Mouse (Mus musculus): ENCODE data around the gene Cd209c. TPM values are rescaled to one million over a fixed set of nuclear protein-coding genes. Genes with fewer than 3 reads are reported as not detected.

Gene Cd209c
- 0.46 and 0.59 TPM in 2 replicates for polyA plus RNA-seq (2014; fragmentation: Nextera tagmentation; extraction: Ambion mirVana)

DNA sequence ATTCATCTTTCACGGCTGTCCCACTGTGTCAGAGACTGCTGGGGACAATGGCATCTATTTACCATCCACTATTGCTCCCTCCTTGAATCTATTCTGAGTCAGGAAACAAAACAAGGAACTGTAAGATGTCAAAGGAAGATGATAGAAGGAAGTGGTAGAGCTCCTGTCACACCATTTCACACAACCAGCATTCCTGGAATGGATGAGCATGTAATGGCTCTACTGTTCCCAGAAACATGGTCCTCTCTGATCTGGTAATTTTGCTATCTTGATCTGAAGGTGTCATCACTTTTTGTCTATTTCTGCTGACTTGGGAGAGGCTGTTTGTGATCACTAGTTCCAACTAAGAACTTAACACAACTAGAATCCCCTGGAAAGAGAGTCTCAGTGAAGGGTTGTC is at the start of gene Cd209c:
TSS of gene Cd209c (minus strand) at position 101 of the 400 bp plus-strand sequence.
- Histone ChIP-seq H3K27ac (replicated peaks in 1 of 2; ENCODE audit: control insufficient read depth in 1 of 2, insufficient read depth in 1 of 2, low read depth in 2 of 2, low read length in 2 of 2) (no peak within 1 kb of the TSS), H3K36me3 (ENCODE audit: control insufficient read depth, insufficient read depth, low read length) (no peaks in the 10 kb centered on the region), H3K4me2 (ENCODE audit: low read length) (no peak within 1 kb of the TSS), H3K27me3 (ENCODE audit: control insufficient read depth, insufficient read depth, low read length) (no peaks in the 10 kb centered on the region), H3K9me3 (ENCODE audit: control insufficient read depth, low read length) (0 out of 2 replicates have a peak, but pooled peaks cover 3% of the 10 kb centered on the region), H3K9ac (ENCODE audit: low read length) (no peak within 1 kb of the TSS), H3K4me3 (ENCODE audit: control insufficient read depth in 1 of 2, insufficient read depth in 1 of 2, low read depth in 1 of 2, low read length in 2 of 2) (no peak within 1 kb of the TSS), H3K4me1 (ENCODE audit: control insufficient read depth in 2 of 2, insufficient read depth in 2 of 2, low read length in 2 of 2) (no peaks in the 10 kb centered on the region)
- no peak for ATAC-seq (ENCODE audit: insufficient number of reproducible peaks, insufficient read depth, low FRiP score, low read depth)
- 73% methylated on average over 1 of the region's 1 CpGs for WGBS

DNA sequence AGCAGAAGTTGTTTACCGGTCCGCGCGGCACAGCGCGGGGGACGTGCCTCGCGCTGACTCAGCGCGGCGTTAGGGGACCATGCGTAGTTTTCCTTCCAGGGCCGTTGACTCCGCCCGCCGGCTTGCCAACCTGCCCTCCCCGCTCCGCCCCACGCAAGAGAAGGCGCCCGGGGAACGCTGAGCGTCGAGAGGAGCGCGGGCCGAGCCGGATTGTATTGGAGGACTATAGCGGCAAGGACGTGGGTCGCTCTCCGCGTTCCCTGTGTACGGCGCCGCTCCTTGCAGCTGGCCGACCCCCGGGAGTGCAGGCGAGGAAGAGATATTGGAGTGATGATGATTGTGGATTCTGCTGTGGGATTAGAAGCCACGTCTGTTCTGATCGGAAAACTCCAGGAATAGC is 39.7 kb upstream of the Cd209c start:
- peak overlapping the region; percentile 10 to 21; a peak in 3 of 4 replicates for H3K4me3 ChIP-seq (ENCODE audit: control insufficient read depth in 1 of 2, insufficient read depth in 1 of 2, low read depth in 1 of 2, low read length in 2 of 2)
- 23% methylated on average over 42 of the region's 42 CpGs for WGBS

DNA sequence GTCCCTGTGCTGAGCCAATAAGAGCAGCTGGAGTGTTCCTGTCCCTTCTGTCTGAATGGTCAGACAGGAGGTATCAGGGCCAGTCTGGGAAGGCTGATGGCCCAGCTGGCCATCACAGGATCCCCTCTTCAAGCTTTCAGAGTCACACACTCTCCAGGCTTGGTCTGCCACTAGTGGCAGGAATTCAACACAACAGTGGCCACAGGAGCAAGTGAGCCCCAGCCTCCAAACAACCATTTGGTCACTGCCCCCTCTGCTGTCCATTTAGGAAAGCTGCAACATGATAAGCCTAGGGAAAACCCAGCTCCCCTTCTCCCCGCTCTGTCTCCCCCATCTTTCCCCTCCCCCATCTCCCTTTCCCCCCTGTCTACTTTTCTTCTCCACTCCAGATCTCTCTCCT is 1.5 kb upstream of the Cd209c start:
- no peak for ATAC-seq (ENCODE audit: insufficient number of reproducible peaks, insufficient read depth, low FRiP score, low read depth)
- H3K4me2 ChIP-seq (ENCODE audit: low read length): no peak overlapping the region
- H3K36me3 ChIP-seq (ENCODE audit: control insufficient read depth, insufficient read depth, low read length): no peaks in the 10 kb centered on the region
- H3K27ac ChIP-seq (replicated peaks in 1 of 2; ENCODE audit: control insufficient read depth in 1 of 2, insufficient read depth in 1 of 2, low read depth in 2 of 2, low read length in 2 of 2): no peak overlapping the region
- H3K9ac ChIP-seq (ENCODE audit: low read length): no peak overlapping the region
- H3K9me3 ChIP-seq (ENCODE audit: control insufficient read depth, low read length): 0 out of 2 replicates have a peak, but pooled peaks cover 3% of the 10 kb centered on the region
- WGBS: 69% methylated on average over 1 of the region's 1 CpGs
- H3K27me3 ChIP-seq (ENCODE audit: control insufficient read depth, insufficient read depth, low read length): no peaks in the 10 kb centered on the region
- no peaks in the 10 kb centered on the region for H3K4me1 ChIP-seq (ENCODE audit: control insufficient read depth in 2 of 2, insufficient read depth in 2 of 2, low read length in 2 of 2)
- no peak overlapping the region for H3K4me3 ChIP-seq (ENCODE audit: control insufficient read depth in 1 of 2, insufficient read depth in 1 of 2, low read depth in 1 of 2, low read length in 2 of 2)

More for the DNA sequence above, 39.7 kb upstream of the Cd209c start:
- Histone ChIP-seq H3K4me1 (ENCODE audit: control insufficient read depth in 2 of 2, insufficient read depth in 2 of 2, low read length in 2 of 2) (no peaks in the 10 kb centered on the region), H3K27ac (replicated peaks in 1 of 2; ENCODE audit: control insufficient read depth in 1 of 2, insufficient read depth in 1 of 2, low read depth in 2 of 2, low read length in 2 of 2) (no peak overlapping the region), H3K9me3 (ENCODE audit: control insufficient read depth, low read length) (0 out of 2 replicates have a peak, but pooled peaks cover 6% of the 10 kb centered on the region), H3K4me2 (ENCODE audit: low read length) (peak overlapping the region; percentile 56), H3K9ac (ENCODE audit: low read length) (no peak overlapping the region), H3K27me3 (ENCODE audit: control insufficient read depth, insufficient read depth, low read length) (no peaks in the 10 kb centered on the region), H3K36me3 (ENCODE audit: control insufficient read depth, insufficient read depth, low read length) (no peaks in the 10 kb centered on the region)
- no peak for ATAC-seq (ENCODE audit: insufficient number of reproducible peaks, insufficient read depth, low FRiP score, low read depth)

DNA sequence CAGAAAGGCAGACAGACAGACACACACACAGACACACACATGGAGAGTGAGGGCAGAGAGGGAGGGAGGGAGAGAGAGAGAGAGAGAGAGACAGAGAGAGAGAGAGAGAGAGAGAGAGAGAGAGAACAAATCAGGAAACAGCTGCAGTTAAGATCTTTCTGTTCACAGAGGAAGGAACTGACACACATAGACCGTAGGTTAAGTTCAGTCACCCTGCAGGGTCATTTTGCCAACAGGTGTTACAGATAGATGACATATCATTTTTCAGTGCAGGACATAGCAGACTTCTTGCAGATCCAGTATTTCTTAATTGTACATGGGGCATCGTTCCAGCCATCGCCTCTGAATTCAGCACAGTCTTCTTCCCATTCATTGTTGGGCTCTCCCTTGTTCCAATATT is 14.5 kb downstream of the Cd209c start:
- 0 out of 2 replicates have a peak, but pooled peaks cover 13% of the 10 kb centered on the region for H3K9me3 ChIP-seq (ENCODE audit: control insufficient read depth, low read length)
- no peak for ATAC-seq (ENCODE audit: insufficient number of reproducible peaks, insufficient read depth, low FRiP score, low read depth)
- H3K36me3 ChIP-seq (ENCODE audit: control insufficient read depth, insufficient read depth, low read length): no peaks in the 10 kb centered on the region
- no peaks in the 10 kb centered on the region for H3K27me3 ChIP-seq (ENCODE audit: control insufficient read depth, insufficient read depth, low read length)
- H3K4me1 ChIP-seq (ENCODE audit: control insufficient read depth in 2 of 2, insufficient read depth in 2 of 2, low read length in 2 of 2): no peaks in the 10 kb centered on the region
- H3K4me2 ChIP-seq (ENCODE audit: low read length): no peak overlapping the region
- 85% methylated on average over 3 of the region's 3 CpGs for WGBS
- no peak overlapping the region for H3K27ac ChIP-seq (replicated peaks in 1 of 2; ENCODE audit: control insufficient read depth in 1 of 2, insufficient read depth in 1 of 2, low read depth in 2 of 2, low read length in 2 of 2)
- no peak overlapping the region for H3K4me3 ChIP-seq (ENCODE audit: control insufficient read depth in 1 of 2, insufficient read depth in 1 of 2, low read depth in 1 of 2, low read length in 2 of 2)
- H3K9ac ChIP-seq (ENCODE audit: low read length): no peak overlapping the region

DNA sequence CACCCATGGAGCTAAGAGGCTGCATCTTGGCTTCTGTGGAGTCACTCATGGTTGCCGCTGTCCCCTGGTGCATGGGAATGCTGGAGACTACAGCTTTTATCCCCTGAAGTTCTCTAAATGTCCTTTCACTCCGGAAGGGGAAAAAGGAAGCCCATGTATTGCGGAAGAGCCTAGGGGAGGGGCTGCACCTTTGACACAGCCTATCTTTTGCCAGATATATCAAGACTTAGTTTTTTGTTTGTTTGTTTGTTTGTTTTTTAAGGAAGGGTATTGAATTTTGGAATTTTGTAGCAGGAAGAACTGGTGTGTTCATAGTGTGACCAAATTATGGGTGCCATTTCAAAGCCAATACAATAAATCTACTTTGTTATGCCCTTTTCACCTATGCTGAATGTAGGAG is 27.8 kb downstream of the Cd209c start, which contains the start of gene Cd209b:
TSS of gene Cd209b (minus strand) at position 101 of the 400 bp plus-strand sequence.
- Histone ChIP-seq H3K27me3 (ENCODE audit: control insufficient read depth, insufficient read depth, low read length) (no peaks in the 10 kb centered on the region), H3K9ac (ENCODE audit: low read length) (no peak within 1 kb of the TSS), H3K4me1 (ENCODE audit: control insufficient read depth in 2 of 2, insufficient read depth in 2 of 2, low read length in 2 of 2) (no peaks in the 10 kb centered on the region), H3K9me3 (ENCODE audit: control insufficient read depth, low read length) (peaks cover 4% of the 10 kb centered on the region), H3K4me3 (ENCODE audit: control insufficient read depth in 1 of 2, insufficient read depth in 1 of 2, low read depth in 1 of 2, low read length in 2 of 2) (no peak within 1 kb of the TSS), H3K27ac (replicated peaks in 1 of 2; ENCODE audit: control insufficient read depth in 1 of 2, insufficient read depth in 1 of 2, low read depth in 2 of 2, low read length in 2 of 2) (no peak within 1 kb of the TSS), H3K36me3 (ENCODE audit: control insufficient read depth, insufficient read depth, low read length) (no peaks in the 10 kb centered on the region), H3K4me2 (ENCODE audit: low read length) (no peak within 1 kb of the TSS)
- 76% methylated on average over 3 of the region's 3 CpGs for WGBS
- ATAC-seq (ENCODE audit: insufficient number of reproducible peaks, insufficient read depth, low FRiP score, low read depth): no peak

Other genes with a start within 250 kb of the Cd209c start
- 4.3 and 6.0 TPM in 2 replicates for gene Clec4g, start 234.1 kb downstream of the Cd209c start, polyA plus RNA-seq (2014; fragmentation: Nextera tagmentation; extraction: Ambion mirVana)
- gene Cd209a, start 205.8 kb downstream of the Cd209c start, polyA plus RNA-seq (2014; fragmentation: Nextera tagmentation; extraction: Ambion mirVana): not detected in 2 replicates
- not detected in 2 replicates for gene Cd209e, start 100.4 kb downstream of the Cd209c start, polyA plus RNA-seq (2014; fragmentation: Nextera tagmentation; extraction: Ambion mirVana)
- not detected in 2 replicates for gene Cd209d, start 76.2 kb downstream of the Cd209c start, polyA plus RNA-seq (2014; fragmentation: Nextera tagmentation; extraction: Ambion mirVana)
- not detected in 2 replicates for gene Cd209b, start 27.9 kb downstream of the Cd209c start, polyA plus RNA-seq (2014; fragmentation: Nextera tagmentation; extraction: Ambion mirVana)
- not detected in 2 replicates for gene Cd209f, start 151.1 kb upstream of the Cd209c start, polyA plus RNA-seq (2014; fragmentation: Nextera tagmentation; extraction: Ambion mirVana)
- gene Cd209g, start 179.4 kb upstream of the Cd209c start, polyA plus RNA-seq (2014; fragmentation: Nextera tagmentation; extraction: Ambion mirVana): not detected in 2 replicates
- gene Evi5l, start 211.8 kb upstream of the Cd209c start, polyA plus RNA-seq (2014; fragmentation: Nextera tagmentation; extraction: Ambion mirVana): 10.3 and 11.8 TPM in 2 replicates

All from heart, embryonic 14.5 days (tissue).